Mouse (Mus musculus) lung, adult 2 months (tissue): Measurements from ENCODE around the gene Dst.

Source experiments
- CTCF ChIP-seq: fragments of 200-500 bp; IDR thresholded peaks from 2 replicates; pipeline ENCODE4 v1.5.1; 2011; ENCODE audit warnings: mild to moderate bottlenecking, low read length, control low read depth; ENCODE audit not compliant: insufficient read depth
- POLR2A ChIP-seq: fragments of 200-500 bp; IDR thresholded peaks from 2 replicates; pipeline ENCODE4 v1.6.1; 2011; ENCODE audit warnings: low read depth, mild to moderate bottlenecking, control low read depth, low read length, borderline replicate concordance; ENCODE audit errors: extremely low read depth

- TF ChIP-seq POLR2A (no peak), CTCF (no peak)
Observed at GRCm38 (mm10) chr1:34059231-34059630, 151.2 kb downstream of the Dst start.
